Mouse (Mus musculus) 416B (cell line): ENCODE results near the gene Nfia.
A peak's percentile ranks its signal among the peaks of the same experiment; 100 is the strongest.

ENCODE experiments used
- DNase-seq: peaks from one replicate; pipeline ENCODE4 v3.0.0; 2011; ENCODE audit warnings: low read depth

The Nfia gene

DNA sequence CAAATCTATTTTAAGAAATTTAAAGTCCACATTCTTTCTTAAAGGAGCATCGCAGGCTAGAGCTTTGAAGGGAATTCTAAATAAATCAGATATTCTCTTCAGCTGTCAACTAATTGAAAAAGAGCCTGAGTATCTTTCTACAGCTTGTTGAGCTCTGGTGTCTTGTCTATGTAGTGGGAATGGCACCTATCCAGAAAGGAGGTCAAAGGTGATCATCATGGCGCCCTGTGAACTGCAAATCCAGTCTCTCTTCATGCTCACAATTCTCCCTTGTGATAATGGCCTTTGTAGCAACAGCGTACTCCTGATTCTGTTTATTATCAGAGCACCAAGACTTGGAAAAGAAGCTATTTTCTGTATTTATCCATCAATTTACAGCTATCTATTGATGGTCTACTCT lies 6.4 kb upstream of the Nfia start:
- no peak for DNase-seq

DNA sequence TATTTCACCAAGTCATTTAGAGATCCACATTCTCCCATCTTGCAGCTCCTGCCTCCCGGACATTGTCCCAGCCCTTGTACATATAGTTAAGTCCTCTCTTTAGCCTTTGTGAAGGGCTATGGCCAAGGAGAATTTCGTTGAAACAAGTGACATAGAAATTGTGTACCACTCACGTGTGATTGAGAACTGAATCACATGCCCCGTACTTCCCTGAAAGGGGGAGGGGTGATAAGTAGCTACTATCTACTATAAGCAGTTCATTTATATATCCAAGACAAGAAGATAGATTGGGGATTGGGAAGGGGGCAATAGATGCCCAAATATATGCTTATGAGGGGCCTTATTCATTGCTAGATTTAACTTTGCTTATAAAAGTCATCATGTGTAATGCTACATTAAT lies 5.5 kb upstream of the Nfia start:
- DNase-seq: no peak

DNA sequence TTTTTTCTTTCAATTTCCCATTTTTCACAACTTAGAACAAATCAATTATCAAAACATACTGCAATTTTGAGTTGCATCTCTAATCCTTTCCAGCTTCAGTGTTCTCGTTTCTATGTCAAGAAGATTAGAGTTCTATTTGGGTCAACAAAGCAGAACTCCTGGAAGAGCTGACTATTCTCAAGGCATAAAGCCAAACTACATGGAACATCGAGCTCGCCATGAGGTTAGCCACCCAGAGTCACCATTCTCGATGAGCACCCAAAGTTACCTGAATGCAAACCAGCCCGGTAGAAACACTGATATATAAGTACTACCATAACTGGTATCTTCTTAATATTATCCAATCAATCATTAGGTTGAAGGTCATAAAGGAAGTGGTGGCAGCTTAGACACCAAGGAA lies 5.0 kb upstream of the Nfia start:
- no peak for DNase-seq

- no peak for DNase-seq
Measured at GRCm38 (mm10) chr4:97769861-97770260, 2.7 kb upstream of the Nfia start.

DNA sequence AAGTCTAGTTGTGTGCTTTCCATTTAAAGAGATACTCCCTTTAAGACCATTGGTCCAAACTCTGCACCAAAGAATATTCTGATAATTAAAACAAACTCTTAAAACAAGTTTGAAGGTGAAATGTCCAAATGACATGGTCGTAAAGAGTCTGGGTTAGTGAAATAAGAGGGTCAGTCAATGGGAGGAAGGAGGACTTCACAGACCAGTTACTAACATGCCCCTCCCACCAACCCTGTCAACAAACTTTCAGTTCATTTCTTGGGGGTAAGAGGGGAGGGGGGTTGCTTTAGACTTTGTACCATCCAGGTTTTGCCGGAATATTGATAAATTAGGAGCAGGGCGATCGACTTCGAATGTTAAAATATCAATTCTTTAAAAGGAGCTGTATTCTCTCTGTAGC lies 1.1 kb upstream of the Nfia start:
- peak; percentile 39 for DNase-seq

- peak; percentile 97 for DNase-seq
Measured at GRCm38 (mm10) chr4:97772084-97772484, 450 bp upstream of the Nfia start.

DNA sequence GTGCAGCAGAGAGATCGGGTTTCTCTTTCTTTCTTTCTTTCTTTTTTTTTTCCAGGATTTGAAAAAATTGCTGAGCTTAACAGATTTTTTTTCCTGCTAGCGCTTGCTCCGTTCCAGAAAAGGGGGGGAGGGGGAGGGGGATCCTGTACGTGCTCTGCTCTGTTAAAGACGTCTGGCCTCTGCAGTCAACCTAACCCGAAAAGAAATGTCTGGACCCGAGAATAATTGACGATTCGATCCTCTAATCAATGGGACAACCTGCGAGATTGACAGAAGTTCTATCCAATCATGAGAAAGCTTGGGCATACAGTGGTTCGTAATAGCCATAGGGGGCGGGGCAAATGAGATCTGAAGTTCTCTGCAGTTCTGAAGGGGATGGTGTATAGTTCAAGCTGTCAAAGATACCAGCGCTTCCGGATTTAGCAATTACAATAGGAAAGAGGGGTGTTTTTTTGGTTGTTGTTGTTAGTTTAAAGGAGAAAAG lies 618 bp downstream of the Nfia start:
- peak; percentile 100 for DNase-seq

GRCm38 (mm10) chr4:97773791-97774190 lies 1.3 kb downstream of the Nfia start:
- DNase-seq: no peak

GRCm38 (mm10) chr4:97774446-97774950 lies 2.0 kb downstream of the Nfia start:
- DNase-seq: no peak

DNA sequence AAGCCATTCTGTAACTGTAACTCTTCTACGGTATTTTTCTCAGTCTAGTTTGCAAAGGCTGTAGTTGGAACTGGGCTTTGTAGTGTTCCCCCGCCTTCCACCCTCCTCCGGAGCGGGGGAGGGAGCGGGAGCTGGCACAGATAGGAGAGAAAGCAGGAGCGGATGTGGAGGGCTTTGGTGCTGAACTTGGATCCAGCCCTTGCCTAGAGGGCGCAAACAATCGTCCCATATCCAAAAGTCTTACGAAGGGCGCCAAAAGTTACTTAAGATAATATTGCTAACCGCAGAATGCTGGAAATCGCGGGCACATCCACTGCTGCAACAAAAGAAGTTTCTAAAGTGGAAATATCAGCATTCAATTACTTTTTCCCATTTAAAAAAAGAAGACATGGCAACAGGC lies 2.5 kb downstream of the Nfia start:
- no peak for DNase-seq

DNA sequence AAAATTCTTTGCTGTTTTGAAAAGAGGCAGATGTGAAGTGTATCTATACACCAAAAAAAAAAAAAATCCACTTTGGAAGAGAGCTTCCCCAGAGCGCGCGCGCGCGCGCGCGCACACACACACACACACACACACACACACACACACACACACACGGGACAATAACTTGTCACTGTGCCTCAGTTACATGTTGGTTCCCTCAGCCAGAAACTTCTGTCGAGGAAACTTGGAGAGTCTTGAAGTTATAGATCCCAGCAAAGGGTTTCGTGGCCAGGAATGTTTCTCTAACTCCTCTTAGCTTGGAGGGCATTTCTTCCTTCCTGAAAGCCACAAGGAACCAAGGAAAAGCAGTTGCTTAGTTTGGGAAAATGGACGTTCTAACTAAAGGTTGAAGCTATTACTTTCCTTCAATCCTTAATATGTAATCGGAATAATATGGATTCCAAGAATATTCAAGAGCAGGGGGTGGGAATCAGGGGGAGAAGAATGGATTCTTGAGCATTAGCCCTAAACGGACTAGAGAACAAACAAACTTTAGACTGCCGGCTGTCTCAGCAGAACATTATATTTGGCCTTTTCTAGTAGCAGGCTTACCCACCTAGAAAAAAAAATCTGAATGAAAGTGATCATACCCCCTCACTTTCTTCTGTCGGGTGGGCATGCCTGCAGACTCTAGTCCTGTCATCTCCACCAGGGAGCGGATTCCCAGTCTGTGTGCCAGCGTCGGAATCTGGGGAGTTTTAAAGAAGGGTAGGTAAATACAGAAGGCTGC lies 3.1 kb downstream of the Nfia start:
- DNase-seq: no peak

DNA sequence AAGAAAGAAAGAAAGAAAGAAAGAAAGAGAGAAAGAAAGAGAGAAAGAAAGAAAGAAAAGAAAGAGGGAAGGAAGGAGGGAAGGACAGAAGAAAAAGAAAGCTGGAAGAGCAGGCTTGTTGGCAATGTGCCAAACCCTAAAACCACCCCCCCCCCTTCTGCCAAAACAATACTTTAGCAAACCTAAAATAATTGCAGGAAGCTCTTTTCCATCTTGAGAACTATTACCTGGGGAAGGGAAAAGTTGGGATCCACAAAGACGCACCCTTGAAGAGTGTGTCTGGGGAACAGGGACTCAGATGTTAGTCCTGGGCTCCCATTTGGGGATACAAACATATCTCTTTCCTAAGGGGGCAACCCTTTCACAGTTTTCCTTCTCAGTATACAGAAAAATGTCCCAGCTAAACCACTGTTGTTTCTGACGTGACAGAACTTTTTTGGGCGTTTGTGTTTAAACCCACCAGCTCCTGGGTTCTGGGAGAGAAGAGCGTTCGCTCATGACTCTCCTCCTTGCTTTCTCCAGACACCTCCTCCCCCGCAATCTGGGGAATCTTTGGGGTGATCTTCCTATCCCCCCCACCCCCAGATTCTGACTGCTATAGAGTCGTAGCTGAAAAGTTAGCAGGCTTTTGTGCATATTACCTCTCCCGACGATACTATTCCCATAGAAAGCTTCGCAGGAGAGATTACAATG lies 4.0 kb downstream of the Nfia start:
- peak; percentile 45 for DNase-seq

GRCm38 (mm10) chr4:97777081-97777705 lies 4.7 kb downstream of the Nfia start:
- DNase-seq: no peak

- peak; percentile 75 for DNase-seq
Measured at GRCm38 (mm10) chr4:97777706-97778176, 5.2 kb downstream of the Nfia start, which contains the start of gene E130114P18Rik. Gene E130114P18Rik, minus strand, starts transcription at chr4:97778078.

GRCm38 (mm10) chr4:97778211-97779002 lies 5.9 kb downstream of the Nfia start:
- no peak for DNase-seq

DNA sequence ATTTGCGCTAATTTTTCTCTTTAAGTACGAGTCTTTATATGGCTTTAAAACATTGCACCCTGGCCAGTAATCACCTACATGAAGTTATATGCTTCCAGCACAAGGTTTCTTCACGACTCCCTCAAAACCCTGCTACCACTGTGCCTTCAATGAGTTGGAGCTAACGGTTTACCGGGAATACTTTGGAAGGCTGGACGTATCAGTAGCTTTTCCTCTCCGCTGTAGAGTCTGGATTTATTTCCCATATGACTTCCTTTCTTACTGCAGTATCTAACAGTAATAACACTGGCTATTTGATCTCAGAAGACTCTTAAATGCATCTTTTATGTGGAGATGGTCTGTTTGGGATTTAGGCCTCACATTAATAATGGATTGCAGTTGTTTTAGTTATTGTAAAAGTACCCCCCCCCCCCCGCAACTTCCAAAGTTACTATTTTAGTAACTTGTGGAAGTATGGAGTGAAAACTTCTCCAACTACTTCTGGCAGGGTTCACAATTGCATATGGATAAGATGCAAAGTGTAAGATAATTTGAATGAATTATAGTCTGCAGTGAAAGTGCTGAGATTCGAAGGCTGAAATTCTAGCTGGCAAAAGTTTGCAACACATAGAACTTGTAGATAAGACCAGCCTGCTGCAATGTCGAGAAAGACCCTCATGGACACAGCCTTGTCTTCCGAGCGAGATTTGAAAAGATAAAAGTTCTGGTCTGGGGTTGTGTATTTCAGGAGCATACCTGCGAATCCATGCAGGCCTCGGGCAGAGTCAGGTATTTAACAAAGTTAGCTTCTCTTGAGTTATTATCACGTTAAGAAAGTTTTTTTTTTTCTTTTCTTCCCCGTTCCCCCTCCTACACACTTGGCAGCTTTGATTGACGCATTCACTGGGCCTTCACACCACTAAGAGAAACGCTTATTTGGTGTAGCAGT lies 6.7 kb downstream of the Nfia start:
- DNase-seq: no peak

- DNase-seq: no peak
Measured at GRCm38 (mm10) chr4:97780024-97780423, 7.5 kb downstream of the Nfia start.

DNA sequence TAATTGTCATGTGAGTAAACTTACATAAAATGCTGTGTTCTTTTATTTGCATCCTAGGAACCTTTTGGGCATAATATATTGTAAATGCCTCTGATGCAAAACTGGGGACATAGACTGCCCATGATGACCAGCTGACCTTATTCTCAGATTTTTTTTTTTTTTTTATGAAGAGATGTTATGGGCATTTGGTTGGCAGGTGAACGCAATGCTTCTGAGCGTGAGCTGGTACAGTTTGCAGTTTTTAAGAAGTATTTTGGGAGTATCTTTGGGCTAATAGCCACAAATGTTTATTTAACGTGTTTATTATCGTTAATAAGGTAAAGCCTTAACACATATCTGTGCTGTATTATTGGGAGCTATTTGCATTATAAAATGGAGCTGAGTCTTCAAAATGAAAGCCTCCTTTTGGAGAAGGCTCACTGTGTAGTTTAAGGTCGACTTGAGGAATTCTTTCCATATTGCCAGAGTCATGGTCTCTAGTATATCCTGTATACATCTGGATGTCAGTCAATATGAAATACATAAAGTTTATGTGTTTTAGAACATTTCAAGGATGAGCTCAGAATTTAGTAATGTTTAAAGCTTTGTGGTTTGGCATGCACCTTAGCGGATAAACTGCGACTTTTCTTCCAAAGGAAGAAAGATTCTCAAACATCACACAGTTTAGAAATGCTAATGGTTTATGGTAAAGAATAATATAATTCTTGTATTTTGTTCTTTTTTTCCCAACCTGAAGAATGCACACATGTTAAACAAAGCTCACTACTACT lies 8.3 kb downstream of the Nfia start:
- no peak for DNase-seq

DNA sequence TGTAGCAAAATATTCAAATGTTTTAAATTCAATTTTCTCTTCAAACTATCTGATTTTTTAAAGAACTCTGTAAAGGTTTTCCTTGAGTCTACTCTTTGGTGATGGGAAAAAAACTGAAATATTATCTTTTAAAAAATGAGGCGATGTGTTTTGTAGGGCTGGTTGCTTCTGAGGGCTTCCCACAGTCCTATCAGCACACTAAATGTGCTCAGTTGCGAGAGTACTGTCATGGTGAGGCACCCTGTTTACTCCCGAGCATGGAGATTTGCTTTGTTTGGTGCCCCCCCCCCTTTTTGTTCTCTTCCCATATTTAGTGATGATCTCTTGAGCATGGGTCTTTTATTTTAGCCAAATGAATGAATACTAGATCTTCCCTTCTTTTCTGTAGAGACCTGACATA lies 9.5 kb downstream of the Nfia start:
- DNase-seq: no peak

DNA sequence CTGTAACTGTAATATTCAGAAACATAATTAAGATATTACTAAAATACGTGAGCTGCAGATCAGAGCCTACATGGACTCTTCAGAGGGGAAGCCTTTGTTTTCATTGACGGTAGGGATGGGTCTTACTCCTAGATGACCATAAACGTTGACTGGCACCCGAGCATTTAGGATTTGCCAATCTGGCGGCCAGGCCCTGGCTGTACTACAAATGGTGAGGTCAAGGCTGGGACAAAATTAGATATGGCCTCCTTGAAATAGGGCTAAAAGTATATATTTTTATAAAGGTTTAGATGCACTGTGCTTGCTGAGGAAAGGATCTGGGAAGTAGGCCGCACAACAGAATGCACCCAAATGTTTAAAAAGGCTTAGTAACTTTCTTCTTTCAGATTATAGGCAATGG lies 10.0 kb downstream of the Nfia start:
- no peak for DNase-seq
